Mouse (Mus musculus): ENCODE measurements around the gene Tmem210.

Tmem210 gene

DNA sequence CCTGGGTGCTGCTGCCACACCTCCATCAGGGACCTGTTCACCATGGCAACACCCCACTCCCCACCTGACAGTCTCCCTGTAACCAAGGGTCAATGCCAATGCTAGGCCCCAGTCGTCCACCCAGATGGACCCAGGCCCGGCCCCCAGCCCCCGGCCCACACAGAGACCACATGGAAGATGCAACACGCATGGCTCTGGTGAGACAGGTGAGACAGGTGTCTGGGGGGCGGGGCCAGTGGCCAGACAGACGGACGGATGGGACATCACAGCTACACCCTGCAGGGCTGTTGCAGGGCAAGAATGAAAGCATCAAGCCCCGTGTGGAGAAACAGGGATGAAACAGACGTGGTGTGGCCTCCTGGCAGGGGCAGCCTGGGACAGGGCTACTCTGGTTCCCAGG lies 5.8 kb downstream of the Tmem210 start:
- DNase-seq (ENCODE audit: low spot score in 2 of 2), result no peak

DNA sequence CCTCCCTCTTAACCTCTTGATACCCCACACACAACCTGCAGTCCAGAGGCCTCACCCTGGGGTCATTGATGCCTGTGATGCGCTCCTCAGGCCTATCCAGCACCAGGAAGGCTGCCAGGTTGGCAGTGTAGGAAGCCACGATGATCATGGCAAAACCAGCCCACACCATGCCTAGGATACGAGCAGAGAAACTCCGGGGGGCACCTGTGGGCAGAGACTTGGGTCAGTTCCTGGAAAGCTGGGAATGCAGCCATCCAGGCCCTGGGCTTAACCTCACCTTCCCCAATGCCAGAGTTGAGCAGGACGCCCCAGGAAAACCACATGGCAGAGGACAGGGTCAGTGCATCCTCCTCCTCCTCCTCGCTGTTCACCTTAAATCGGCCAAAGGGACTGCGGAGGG lies 9.1 kb downstream of the Tmem210 start:
- no peak for DNase-seq (ENCODE audit: low spot score in 2 of 2)

GRCm38 (mm10) chr2:25298046-25298445 lies 10.1 kb downstream of the Tmem210 start:
- DNase-seq (ENCODE audit: low spot score in 2 of 2), result no peak

GRCm38 (mm10) chr2:25303452-25303851 lies 15.5 kb downstream of the Tmem210 start:
- no peak for DNase-seq (ENCODE audit: low spot score in 2 of 2)

- no peak for DNase-seq (ENCODE audit: low spot score in 2 of 2)
Observed at GRCm38 (mm10) chr2:25303931-25304656, 16.1 kb downstream of the Tmem210 start.

- peak in 1 of 2 experiments; percentile 44 for DNase-seq (ENCODE audit: low spot score in 2 of 2)
Observed at GRCm38 (mm10) chr2:25304657-25305541, 17.0 kb downstream of the Tmem210 start.

GRCm38 (mm10) chr2:25305587-25306359 lies 17.8 kb downstream of the Tmem210 start:
- no peak for DNase-seq (ENCODE audit: low spot score in 2 of 2)

DNA sequence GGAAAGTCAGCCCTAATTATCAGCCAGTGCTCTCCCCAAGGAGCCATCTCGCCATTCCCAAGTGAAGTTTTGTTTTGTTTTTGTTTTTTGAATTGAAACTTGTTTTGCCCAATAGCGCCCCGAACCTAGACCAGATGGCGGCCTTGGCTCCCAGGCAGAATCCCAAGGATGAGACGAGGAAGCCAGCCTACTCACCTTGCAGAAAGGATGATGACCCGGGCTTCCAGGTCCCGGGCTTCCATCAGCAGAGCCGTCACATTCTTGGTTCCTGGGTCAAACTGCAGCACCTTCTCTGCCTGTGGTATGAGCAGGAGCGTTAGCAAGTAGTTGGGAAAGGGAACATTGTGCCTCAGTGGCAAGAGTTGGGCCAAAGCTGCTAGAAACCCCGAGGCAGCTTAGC lies 22.2 kb downstream of the Tmem210 start:
- no peak for DNase-seq (ENCODE audit: low spot score in 2 of 2)

GRCm38 (mm10) chr2:25310969-25311368 lies 23.0 kb downstream of the Tmem210 start:
- no peak for DNase-seq (ENCODE audit: low spot score in 2 of 2)

GRCm38 (mm10) chr2:25311491-25311891 lies 23.5 kb downstream of the Tmem210 start:
- no peak for DNase-seq (ENCODE audit: low spot score in 2 of 2)

GRCm38 (mm10) chr2:25318119-25318966 lies 30.4 kb downstream of the Tmem210 start:
- no peak for DNase-seq (ENCODE audit: low spot score in 2 of 2)

DNA sequence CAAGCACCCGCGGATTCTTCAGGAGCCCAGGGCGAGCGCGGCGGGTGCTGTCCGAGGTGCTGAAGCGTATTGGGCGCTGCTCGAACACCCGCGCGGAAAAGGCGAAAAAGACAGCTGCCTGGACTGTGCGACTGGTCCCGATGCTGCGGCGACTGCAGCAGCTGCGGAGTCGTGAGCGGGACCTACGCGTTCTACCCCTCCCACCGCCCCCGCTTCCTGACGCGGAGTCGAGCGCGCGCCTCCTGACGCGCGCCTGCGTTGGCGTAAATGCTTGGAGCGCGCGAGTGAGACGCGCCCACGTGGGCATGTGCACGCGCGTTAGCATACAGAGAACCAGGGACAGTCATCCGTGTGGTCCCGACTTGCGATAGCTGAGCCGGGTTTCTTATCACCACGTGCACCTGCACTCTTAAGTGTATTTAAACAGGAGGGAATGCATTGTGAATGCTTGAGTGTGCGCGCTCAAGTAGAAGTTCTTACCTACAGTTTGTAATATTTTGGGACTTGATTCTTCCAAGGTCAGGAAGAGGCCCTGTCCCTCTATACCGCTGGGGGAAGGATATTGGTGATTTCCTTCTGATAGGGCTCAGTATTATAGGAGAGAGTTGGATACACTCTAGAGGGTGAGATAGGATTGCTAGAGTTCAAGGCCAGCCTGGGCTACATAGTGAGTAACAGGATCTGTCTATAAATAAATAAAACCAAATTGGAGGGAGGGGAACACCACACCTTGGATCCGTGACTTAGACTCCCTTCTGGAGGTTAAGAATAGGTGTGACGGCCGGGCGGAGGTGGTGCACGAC lies 31.2 kb downstream of the Tmem210 start, which contains the start of gene Grin1:
Grin1 (minus strand) TSS at position 217 of the 803 bp plus-strand sequence.
- peak in 1 of 2 experiments; percentile 77 for DNase-seq (ENCODE audit: low spot score in 2 of 2)

GRCm38 (mm10) chr2:25320084-25320483 lies 32.1 kb downstream of the Tmem210 start:
- no peak for DNase-seq (ENCODE audit: low spot score in 2 of 2)

DNA sequence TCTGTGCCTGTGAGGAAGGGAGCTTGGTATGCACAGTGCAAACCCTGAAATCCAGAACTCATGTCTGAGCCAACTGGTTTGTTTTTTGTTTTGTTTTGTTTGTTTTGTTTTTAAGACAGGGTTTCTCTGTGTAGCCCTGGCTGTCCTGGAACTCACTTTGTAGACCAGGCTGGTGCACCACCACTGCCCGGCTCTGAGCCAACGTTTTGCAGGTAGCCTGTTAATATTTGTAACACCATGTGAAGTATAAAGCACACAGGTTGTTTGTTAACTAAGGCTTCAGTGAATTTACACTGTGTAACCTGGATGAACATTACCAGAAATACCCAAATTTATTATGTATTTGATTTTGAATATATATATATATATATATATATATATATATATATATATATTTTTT lies 38.1 kb downstream of the Tmem210 start:
- DNase-seq (ENCODE audit: low spot score in 2 of 2), result no peak

GRCm38 (mm10) chr2:25328440-25328839 lies 40.5 kb downstream of the Tmem210 start:
- peak in 1 of 2 experiments; percentile 53 for DNase-seq (ENCODE audit: low spot score in 2 of 2)

DNA sequence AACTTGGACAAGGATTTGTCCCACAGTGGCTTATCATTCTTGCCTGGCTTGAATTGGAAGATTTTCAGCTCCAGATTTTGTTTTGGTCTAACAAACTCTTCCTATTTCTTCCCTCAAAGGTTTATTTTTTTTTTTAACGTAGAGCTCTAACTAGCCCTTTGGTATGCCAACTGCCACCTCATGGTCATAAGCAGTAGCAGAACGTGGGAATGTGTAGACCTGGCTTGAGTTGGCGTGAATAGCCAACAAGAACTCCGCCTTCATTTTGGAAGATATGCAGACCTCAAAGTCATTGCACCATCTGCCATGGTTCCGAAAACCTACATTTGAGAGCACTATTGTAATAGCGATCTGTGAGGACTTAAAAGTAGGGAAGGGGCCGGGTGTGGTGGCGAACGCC lies 43.5 kb downstream of the Tmem210 start:
- no peak for DNase-seq (ENCODE audit: low spot score in 2 of 2)

DNA sequence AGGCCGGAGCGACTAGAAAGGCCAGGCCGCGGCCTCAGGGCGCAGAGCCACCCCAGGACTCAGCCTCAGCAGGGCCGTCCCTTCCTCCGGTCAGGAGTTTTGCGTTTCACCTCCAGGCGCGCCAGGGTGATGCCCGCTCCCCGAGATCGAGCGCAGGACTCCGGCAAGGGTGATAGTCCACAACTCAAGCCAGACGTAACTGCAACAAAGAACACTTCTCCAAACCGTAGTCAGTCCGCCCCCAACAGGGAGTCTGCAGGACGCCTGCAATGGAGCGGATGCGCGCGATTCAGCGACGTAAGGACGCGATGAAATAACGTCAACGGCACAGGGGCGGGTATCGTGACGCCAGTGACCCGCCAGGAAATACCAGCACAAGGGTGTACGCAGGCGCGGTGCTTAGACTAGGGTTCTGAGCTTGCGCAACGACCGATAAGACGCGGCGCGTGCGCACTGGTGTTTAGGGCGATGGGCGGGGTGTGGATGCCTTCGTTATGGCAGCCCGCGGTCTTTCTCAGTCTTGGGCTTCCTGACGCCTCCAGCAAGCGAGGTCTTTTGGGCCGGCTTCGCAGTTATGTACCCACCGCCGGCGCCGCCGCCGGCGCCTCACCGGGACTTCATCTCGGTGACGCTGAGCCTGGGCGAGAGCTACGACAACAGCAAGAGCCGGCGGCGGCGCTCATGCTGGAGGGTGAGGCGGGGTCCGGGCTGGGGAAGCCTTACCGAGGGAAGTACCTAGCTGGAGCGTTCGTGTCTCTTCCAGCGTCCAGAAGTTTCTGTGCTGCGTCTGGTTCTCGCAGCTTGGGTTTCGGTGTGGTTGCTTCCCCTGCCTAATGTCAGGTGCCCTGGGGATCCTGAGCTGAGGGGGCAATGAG lies 44.6 kb downstream of the Tmem210 start, which contains the start of gene Man1b1:
Man1b1 (plus strand) TSS at position 53 of the 875 bp plus-strand sequence.
- DNase-seq (ENCODE audit: low spot score in 2 of 2), result peak; percentile 98

- DNase-seq (ENCODE audit: low spot score in 2 of 2), result no peak
Observed at GRCm38 (mm10) chr2:25333569-25333968, 45.6 kb downstream of the Tmem210 start.

DNA sequence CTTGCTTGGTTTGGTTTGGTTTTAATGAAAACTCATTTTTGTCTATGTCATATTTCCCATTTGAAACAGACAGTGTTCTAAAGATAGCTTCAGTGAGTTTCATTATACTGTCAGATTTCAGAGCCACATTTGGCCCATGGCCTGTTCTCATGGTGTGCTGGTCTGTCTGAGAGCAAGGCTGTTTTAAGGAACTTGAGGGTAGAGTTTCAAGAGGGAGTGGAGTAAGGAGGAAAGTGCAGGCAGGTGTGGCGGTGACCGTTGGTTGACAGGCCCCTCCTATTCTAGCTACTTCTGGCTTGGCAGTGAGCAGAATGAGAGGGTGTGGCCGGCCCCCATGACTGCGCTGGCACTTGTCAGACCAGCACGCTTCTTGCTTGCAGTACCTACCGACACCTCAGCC lies 50.4 kb downstream of the Tmem210 start:
- no peak for DNase-seq (ENCODE audit: low spot score in 2 of 2)

Measured in cerebellum, postnatal 4 days (tissue).